Mouse (Mus musculus) left cerebral cortex, postnatal 36 days (tissue): Measurements from ENCODE around the gene Stim1. TPM values are rescaled to one million over a fixed set of nuclear protein-coding genes. Genes with fewer than 3 reads are reported as not detected.

ENCODE experiments used
- DNase-seq, 2 experiments: peaks; one replicate each; pipeline ENCODE4 v3.0.0; 2021 to 2022; ENCODE audit warnings: low spot score in 2 of 2, mixed read lengths in 1 of 2
- intact Hi-C: fragments of 180-260 bp; cut with DNase I; formaldehyde crosslinking; loops from one replicate; pipeline ENCODE4 v1.15.1; 2025
- total RNA-seq, 2 experiments: library from RNA; stranded (reverse); gene quantifications; 2 replicates each; pipeline ENCODE4 v1.2.3; 2021

Stim1 gene
- total RNA-seq, 2 experiments from 2014 or later: 88.5 to 92.8 TPM

GRCm38 (mm10) chr7:102272422-102272948, 4.9 kb downstream of the Stim1 start:
- intact Hi-C loops: no loop called here
- DNase-seq: no peak

GRCm38 (mm10) chr7:102281403-102281802, 13.8 kb downstream of the Stim1 start:
- no peak for DNase-seq
- intact Hi-C loops: no loop called here

GRCm38 (mm10) chr7:102282261-102282660, 14.7 kb downstream of the Stim1 start:
- intact Hi-C loops: no loop called here
- peak in 1 of 2 experiments; percentile 6 for DNase-seq

GRCm38 (mm10) chr7:102289466-102289865, 21.9 kb downstream of the Stim1 start:
- DNase-seq: no peak

GRCm38 (mm10) chr7:102292228-102292627, 24.6 kb downstream of the Stim1 start:
- intact Hi-C loops: no loop called here
- no peak for DNase-seq

More at GRCm38 (mm10) chr7:102289466-102289865, 21.9 kb downstream of the Stim1 start:
- intact Hi-C loops: no loop called here

GRCm38 (mm10) chr7:102293234-102293633, 25.6 kb downstream of the Stim1 start:
- no peak for DNase-seq
- intact Hi-C loops: no loop called here

- intact Hi-C loops: no loop called here
- no peak for DNase-seq
Observed at GRCm38 (mm10) chr7:102300761-102301160, 33.2 kb downstream of the Stim1 start.

- intact Hi-C loops: no loop called here
Observed at GRCm38 (mm10) chr7:102302471-102302870, 34.9 kb downstream of the Stim1 start.

GRCm38 (mm10) chr7:102305596-102305995, 38.0 kb downstream of the Stim1 start:
- DNase-seq: no peak
- intact Hi-C loops: no loop called here

More at GRCm38 (mm10) chr7:102302471-102302870, 34.9 kb downstream of the Stim1 start:
- DNase-seq: no peak

GRCm38 (mm10) chr7:102310266-102310665, 42.7 kb downstream of the Stim1 start:
- intact Hi-C loops: no loop called here
- no peak for DNase-seq

- intact Hi-C loops: no loop called here
- DNase-seq: no peak
Observed at GRCm38 (mm10) chr7:102310821-102311220, 43.2 kb downstream of the Stim1 start.

- intact Hi-C loops: no loop called here
Observed at GRCm38 (mm10) chr7:102312840-102313534, 45.4 kb downstream of the Stim1 start.

GRCm38 (mm10) chr7:102313535-102313863, 45.9 kb downstream of the Stim1 start:
- no peak for DNase-seq
- intact Hi-C loops: no loop called here

More at GRCm38 (mm10) chr7:102312840-102313534, 45.4 kb downstream of the Stim1 start:
- DNase-seq: no peak

GRCm38 (mm10) chr7:102314107-102314506, 46.5 kb downstream of the Stim1 start:
- intact Hi-C loops: no loop called here
- no peak for DNase-seq

GRCm38 (mm10) chr7:102314908-102315307, 47.3 kb downstream of the Stim1 start:
- no peak for DNase-seq
- intact Hi-C loops: no loop called here

- no peak for DNase-seq
- intact Hi-C loops: no loop called here
Observed at GRCm38 (mm10) chr7:102315435-102315834, 47.8 kb downstream of the Stim1 start.

- intact Hi-C loops: no loop called here
Observed at GRCm38 (mm10) chr7:102317583-102318168, 50.1 kb downstream of the Stim1 start.

GRCm38 (mm10) chr7:102322137-102322536, 54.5 kb downstream of the Stim1 start:
- intact Hi-C loops: no loop called here
- no peak for DNase-seq

More at GRCm38 (mm10) chr7:102317583-102318168, 50.1 kb downstream of the Stim1 start:
- DNase-seq: no peak

GRCm38 (mm10) chr7:102326323-102326722, 58.7 kb downstream of the Stim1 start:
- intact Hi-C loops: no loop called here

GRCm38 (mm10) chr7:102330270-102330669, 62.7 kb downstream of the Stim1 start:
- no peak for DNase-seq
- intact Hi-C loops: no loop called here

More at GRCm38 (mm10) chr7:102326323-102326722, 58.7 kb downstream of the Stim1 start:
- no peak for DNase-seq

GRCm38 (mm10) chr7:102331476-102331875, 63.9 kb downstream of the Stim1 start:
- DNase-seq: no peak
- intact Hi-C loops: no loop called here
